8 mouse cellular contexts compared by ENCODE assay signal in the genomic region with DNA sequence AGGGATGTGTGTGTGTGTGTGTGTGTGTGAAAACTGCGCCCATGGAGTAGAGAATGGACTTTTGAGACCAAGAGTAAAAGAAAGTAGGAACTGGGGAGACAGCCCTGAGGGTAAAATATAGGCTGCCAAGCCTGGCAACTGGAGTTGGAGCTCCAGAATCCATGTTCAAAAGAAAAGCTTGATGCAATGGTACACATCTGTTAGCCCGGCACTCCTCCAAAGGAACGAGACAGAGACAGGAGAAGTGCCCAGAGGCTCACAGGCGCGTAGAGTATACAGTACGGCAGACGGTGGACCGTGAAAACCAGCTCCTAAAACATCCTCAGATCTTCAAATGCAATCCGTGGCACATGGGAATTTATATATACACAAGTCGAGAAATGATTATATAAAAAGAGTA.
"Had no signal": no experiment of that assay in that cellular context is flagged by ENCODE, and none has a peak within 500 bp of the region (broad histone marks: within the 10 kb centered on the region; RNA-seq: fewer than 3 reads in every experiment).

No protein-coding gene starts in this region.

- DNase-seq: kidney, adult 11 months; kidney, adult 8-10 months; kidney, postnatal 10 days; kidney, postnatal 36 days; liver, postnatal 0 days; lung, embryonic 14.5 days; spleen, adult 18-20 months; thymus, adult 18-20 months had no signal
